Mouse (Mus musculus) layer of hippocampus, postnatal 14 days (tissue): Measurements from ENCODE around the gene Chpf. TPM values are rescaled to one million over a fixed set of nuclear protein-coding genes. Genes with fewer than 3 reads are reported as not detected.

ENCODE experiments used
- DNase-seq, 2 experiments: peaks; one replicate each; pipeline ENCODE4 v3.0.0; 2021 to 2022; ENCODE audit warnings: low spot score in 2 of 2, mixed read lengths in 1 of 2
- long read RNA-seq, 2 experiments: library from polyadenylated mRNA; stranded (forward); transcript quantifications; one replicate each; pipeline ENCODE4 v2.0.0; 2021
- total RNA-seq, 2 experiments: library from RNA; stranded (reverse); gene quantifications; 2 replicates each; pipeline ENCODE4 v1.2.3; 2021

Gene Chpf
- 10 to 100 TPM; 71.2 to 78.5 TPM for total RNA-seq
- long read RNA-seq, experiment 1, transcript Chpf-201 (4 exons, 2,892 nt): major isoform, 111 of 137 reads
- long read RNA-seq, experiment 1, transcript Chpf-204 (4 exons, 2,455 nt): minor isoform, 8 of 137 reads
- long read RNA-seq, experiment 1, partial matches to known transcripts: 8 of 137 reads
- long read RNA-seq, experiment 1, other reads (novel, unspliced or antisense): 4 of 137 reads
- long read RNA-seq, experiment 2, transcript Chpf-201 (4 exons, 2,892 nt): major isoform, 127 of 154 reads
- long read RNA-seq, experiment 2, transcript Chpf-202 (5 exons, 3,065 nt): minor isoform, 9 of 154 reads
- long read RNA-seq, experiment 2, partial matches to known transcripts: 1 of 154 reads
- long read RNA-seq, experiment 2, other reads (novel, unspliced or antisense): 14 of 154 reads

GRCm38 (mm10) chr1:75478916-75479634 lies at the start of gene Chpf, which contains the start of gene Tmem198:
TSS of gene Chpf (minus strand) at chr1:75479307.
TSS of gene Tmem198 (plus strand) at chr1:75479532.
- DNase-seq: peak; percentile 99

- DNase-seq: no peak
These were observed 45.6 kb upstream of the Chpf start for GRCm38 (mm10) chr1:75524679-75525078.

GRCm38 (mm10) chr1:75521321-75522031 lies 42.4 kb upstream of the Chpf start, which contains the start of gene Stk11ip:
TSS of gene Stk11ip (plus strand) at chr1:75521529.
- peak; percentile 91 to 92 for DNase-seq

GRCm38 (mm10) chr1:75519576-75519975 lies 40.5 kb upstream of the Chpf start:
- no peak for DNase-seq

- DNase-seq: no peak
These were observed 39.3 kb upstream of the Chpf start for GRCm38 (mm10) chr1:75518427-75518826.

- no peak for DNase-seq
These were observed 38.9 kb upstream of the Chpf start for GRCm38 (mm10) chr1:75517984-75518383.

- DNase-seq: no peak
These were observed 37.7 kb upstream of the Chpf start for GRCm38 (mm10) chr1:75516703-75517380.

GRCm38 (mm10) chr1:75512550-75512949 lies 33.4 kb upstream of the Chpf start:
- no peak for DNase-seq

GRCm38 (mm10) chr1:75511437-75512210 lies 32.5 kb upstream of the Chpf start:
- no peak for DNase-seq

GRCm38 (mm10) chr1:75510154-75510553 lies 31.0 kb upstream of the Chpf start:
- no peak for DNase-seq

- no peak for DNase-seq
These were observed 30.5 kb upstream of the Chpf start for GRCm38 (mm10) chr1:75509586-75509985.

- DNase-seq: no peak
These were observed 27.9 kb upstream of the Chpf start, which contains the start of gene Inha for GRCm38 (mm10) chr1:75507006-75507405. TSS of gene Inha (plus strand) at chr1:75507077.

- peak in 1 of 2 experiments; percentile 48 for DNase-seq
These were observed 27.1 kb upstream of the Chpf start, which contains the start of gene Obsl1 for GRCm38 (mm10) chr1:75505956-75506831. TSS of gene Obsl1 (minus strand) at chr1:75506452.

GRCm38 (mm10) chr1:75505159-75505955 lies 26.2 kb upstream of the Chpf start:
- DNase-seq: peak; percentile 71 to 77

- peak in 1 of 2 experiments; percentile 72 for DNase-seq
These were observed 25.3 kb upstream of the Chpf start for GRCm38 (mm10) chr1:75504256-75505045.

- DNase-seq: no peak
These were observed 24.5 kb upstream of the Chpf start for GRCm38 (mm10) chr1:75503651-75503980.

- DNase-seq: no peak
These were observed 24.0 kb upstream of the Chpf start for GRCm38 (mm10) chr1:75502945-75503650.
